Mouse (Mus musculus) spleen, embryonic (tissue): Measurements from ENCODE around the gene Gm19668.
"Not testable (repeated sequence)": the region's sequence is repeated elsewhere in the genome, so short reads cannot be mapped to it uniquely, and the experiment has no call there.

Experiments
- CTCF ChIA-PET: fragments of 350-600 bp; sonication (Branson Sonifier 250); formaldehyde crosslinking; loops from one replicate; lab custom pipeline; 2022; lab: Charles Lee

The Gm19668 gene

DNA sequence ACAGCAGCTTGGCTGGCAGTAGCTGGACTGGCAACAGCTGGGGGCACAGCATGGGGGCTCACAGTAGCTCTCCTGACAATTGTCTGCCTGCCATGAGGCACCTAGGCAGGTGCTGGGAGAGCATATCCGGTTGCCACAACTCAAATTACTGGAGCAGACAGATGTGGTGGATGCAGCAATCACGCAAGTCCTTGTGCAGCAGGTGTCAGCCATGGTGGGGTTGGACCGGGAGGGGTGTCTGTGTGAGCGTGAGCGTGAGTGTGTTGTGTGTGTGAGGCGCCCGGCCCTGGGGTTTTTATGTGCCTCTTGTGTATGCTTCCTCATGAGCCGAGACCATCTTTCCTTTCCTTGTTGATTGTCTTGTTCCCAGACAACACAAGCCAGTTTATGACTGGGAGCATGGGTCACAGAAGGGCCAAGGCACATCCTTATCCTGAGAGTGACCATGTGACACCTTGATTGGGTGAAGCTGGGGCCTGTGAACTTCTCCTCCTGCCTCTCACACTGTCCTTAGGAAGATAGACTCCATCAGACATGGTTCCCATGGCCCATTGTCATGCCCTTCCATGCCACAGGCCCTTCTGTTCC, at the start of gene Gm19668:
Gm19668 (minus strand) TSS at position 213 of the 588 bp plus-strand sequence.
- CTCF ChIA-PET, result no interaction called here

DNA sequence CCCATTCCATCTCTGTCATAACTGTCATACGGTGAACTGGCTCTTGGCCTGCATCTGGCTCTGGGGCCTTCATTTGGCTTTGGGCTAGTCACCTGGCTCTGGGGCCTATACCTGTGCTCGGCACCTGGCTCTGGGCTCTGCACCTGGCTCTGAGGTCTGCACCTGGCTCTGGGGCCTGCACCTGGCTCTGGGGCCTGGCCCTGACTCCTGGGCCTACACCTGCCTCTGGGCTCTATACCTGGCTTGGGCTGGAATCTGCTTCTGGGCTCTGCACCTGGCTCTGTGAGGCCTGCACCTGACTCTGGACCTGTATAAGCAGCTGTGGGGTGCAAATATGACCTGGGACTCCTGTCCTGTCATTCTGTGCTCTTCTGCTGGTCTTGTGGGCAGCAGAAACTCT, 48.6 kb upstream of the Gm19668 start:
- CTCF ChIA-PET, result no interaction called here

DNA sequence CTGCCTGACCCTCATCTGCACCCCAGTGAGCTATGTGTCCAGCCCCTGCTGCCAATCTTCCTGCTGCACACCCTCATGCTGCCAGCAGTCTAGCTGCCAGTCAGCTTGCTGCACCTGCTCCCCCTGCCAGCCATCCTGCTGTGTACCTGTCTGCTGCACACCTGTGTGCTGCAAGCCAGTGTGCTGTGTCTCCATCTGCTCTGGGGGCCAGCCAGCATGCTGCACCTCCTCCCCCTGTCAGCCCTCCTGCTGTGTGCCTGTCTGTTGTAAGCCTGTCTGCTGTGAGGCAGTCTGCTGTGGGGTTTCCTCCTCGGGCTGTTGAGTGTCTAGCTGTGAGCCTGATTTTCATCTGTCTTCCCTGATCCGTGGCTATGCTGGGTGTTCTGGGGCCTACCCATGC, 48.0 kb upstream of the Gm19668 start:
- CTCF ChIA-PET, result no interaction called here

DNA sequence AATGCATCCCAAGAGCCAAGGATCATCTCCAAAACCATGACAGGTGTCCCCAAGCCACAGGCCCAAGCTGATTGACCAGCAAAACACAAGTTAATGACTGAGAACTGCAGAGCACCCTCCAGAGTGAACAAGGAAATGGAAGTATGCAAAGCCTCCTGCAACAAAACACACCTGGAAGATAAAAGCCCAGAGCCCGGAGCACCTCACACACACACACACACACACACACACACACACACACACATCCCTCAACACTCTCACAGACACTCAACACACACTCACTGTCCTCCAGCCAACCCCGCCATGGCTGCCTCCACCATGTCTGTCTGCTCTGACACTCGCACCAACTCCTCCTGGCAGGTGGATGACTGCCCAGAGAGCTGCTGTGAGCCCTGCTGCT, 47.6 kb upstream of the Gm19668 start, which contains the start of gene Gm36176:
Gm36176 (plus strand) TSS at position 301 of the 400 bp plus-strand sequence.
- CTCF ChIA-PET, result no interaction called here

DNA sequence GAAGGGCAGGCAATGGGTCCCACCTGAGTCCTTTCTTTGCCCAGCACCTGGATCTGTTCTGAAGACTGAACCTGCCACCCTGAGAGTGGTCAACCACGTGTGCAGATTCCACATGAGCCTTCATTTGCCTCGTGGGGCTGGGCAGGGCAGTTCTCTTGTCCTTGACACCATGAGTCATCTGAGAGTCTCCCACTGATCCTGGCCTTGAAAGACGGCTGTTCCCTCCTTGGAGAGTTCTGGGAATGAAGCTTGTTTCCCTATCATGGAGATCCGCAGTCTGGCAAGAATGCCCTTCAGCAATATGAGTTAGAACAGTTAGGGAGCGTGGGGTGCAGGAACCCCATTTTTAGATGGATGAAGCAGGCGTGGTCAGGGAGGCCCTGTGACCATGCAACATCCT, 40.1 kb upstream of the Gm19668 start:
- CTCF ChIA-PET, result no interaction called here

DNA sequence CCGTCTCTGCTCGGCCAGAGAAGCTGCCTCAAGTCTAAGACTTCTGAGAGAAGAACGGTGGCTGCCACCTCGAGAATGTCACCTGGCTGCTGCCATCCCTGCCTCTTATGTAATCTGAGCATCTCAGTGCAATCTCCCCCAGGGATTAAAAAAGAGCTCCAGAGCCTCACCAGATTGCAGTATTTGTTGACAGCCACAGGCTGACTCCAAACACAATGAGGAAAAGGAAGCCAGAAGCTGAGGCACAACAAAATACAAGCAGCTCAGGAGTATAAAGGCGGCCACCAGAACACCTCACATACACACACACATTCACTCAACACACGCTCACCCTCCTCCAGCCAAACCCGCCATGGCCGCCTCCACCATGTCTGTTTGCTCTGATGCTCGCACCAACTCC, 36.7 kb upstream of the Gm19668 start, which contains the start of gene Krtap10-10:
Krtap10-10 (plus strand) TSS at position 301 of the 400 bp plus-strand sequence.
- CTCF ChIA-PET, result no interaction called here

DNA sequence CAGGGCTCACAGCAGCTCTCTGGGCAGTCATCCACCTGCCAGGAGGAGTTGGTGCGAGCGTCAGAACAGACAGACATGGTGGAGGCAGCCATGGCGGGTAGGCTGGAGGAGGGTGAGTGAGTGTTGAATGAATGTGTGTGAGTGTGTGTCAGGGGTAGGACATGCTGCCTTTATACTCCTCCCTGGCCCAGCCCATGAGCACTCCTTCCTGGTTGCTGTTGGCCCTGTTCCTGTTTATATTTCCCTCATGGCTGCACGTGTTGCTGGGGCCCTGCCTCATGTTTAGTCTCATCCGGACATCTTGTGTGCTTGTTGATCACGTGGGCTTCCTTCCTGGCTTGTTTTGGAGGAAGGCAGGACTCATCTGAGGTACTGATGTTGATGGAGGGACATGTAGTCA, 28.0 kb upstream of the Gm19668 start, which contains the start of gene Krtap10-4:
Krtap10-4 (minus strand) TSS at position 145 of the 400 bp plus-strand sequence.
- CTCF ChIA-PET, result no interaction called here

DNA sequence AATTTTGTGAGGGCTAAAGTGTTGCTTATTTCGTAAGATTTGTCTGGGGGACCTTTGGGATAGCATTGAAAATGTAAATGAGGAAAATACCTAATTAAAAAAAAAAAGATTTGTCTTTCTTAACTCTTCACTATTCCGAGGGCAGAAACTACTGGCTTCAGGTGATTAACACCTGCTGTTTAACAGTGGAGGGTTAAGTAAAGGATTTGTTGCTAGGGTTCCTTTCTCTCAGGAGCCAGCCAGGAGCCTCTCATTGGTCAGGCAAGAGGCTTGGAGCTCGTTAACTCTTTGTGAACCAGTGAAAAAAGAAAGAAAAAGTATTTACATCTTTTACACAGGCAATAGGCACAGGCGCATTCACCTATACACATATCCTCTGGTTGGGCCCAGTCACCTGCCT, 20.3 kb upstream of the Gm19668 start:
- CTCF ChIA-PET, result no interaction called here

DNA sequence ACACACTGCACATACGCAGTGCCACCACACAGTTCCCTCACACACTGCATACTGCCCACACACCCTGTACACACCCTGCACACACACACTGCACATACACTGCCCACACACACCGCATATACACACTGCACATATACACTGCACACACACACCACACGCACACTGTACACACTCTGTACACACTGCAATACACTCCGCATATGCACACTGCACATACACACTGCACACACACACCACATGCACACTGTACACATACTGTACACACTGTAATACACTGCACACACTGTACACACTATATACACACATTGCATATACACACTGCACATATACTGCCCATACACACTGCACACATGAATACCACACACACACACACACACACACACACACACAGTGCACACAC, 19.6 kb upstream of the Gm19668 start:
- CTCF ChIA-PET, result no interaction called here

DNA sequence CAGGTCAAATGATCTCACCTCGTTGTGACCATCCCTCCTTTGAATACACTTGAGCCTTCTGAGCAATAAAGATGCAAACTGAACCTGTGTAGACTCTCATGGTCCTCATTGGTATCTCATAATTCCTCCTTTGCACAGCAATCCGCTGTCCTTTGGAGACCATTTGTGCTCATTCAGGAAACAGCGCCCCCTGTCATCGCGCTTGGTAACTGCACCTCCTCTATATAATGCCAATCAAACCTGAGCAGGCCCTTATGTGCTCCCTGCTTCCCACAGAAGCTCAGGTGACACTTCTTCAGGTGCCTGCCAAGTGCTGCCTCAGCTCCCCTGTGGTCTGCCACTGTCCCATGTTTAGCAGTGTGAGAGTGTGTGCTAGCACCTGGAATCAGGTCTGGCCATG, 16.6 kb upstream of the Gm19668 start:
- CTCF ChIA-PET, result no interaction called here

DNA sequence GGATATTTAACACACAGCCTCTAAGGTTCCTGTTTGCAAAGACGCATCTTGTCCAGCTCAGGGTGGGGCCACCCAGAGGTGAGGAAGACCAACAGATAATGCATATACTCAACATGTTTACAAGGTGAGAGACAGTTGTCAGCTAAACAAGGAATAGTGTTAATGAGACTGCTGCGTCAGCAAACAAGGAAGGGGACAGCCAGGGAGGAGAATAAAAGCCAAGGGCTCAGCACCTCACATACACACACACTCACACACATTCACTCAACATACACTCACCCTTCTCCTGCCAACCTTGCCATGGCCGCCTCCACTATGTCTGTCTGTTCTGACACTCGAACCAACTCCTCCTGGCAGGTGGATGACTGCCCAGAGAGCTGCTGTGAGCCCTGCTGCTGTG, 15.4 kb upstream of the Gm19668 start, which contains the start of gene Gm2696:
Gm2696 (plus strand) TSS at position 301 of the 400 bp plus-strand sequence.
- CTCF ChIA-PET, result no interaction called here

DNA sequence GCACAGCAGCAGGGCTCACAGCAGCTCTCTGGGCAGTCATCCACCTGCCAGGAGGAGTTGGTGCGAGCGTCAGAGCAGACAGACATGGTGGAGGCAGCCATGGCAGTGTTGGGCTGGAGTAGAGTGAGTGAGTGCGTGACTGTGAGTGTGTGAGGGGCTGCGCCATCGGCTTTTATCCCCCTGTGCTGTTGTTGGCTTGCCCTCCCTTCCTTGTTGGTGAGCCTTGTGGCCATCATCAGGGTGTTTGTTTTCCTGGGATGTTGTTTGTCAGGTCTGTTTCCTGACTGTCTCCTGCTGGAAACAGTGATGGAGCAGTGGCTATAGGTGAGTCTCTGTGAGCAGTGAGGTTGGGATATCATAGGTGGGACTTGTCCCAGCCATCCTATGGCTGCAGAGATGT, 12.8 kb upstream of the Gm19668 start, which contains the start of gene Gm9507:
Gm9507 (minus strand) TSS at position 101 of the 400 bp plus-strand sequence.
- CTCF ChIA-PET, result no interaction called here

DNA sequence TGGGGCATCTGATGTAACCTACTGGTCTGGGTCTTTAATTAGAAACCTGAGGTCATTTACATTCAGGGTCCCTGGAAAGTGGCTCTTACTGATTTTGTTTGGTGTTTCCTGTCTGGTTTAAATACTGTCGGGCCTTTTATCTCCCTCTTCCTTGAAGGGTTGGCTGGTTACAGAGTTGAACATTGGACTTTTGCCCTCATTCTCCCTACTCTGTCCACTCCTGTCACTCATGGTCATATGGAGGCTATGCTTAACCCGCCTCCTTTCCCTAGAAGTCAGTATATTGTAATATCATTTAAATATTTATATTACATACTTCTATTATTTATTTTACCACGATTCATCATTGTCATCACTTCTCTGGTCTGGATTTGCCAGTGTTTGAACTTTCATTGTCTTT, 5.2 kb upstream of the Gm19668 start:
- CTCF ChIA-PET, result no interaction called here

DNA sequence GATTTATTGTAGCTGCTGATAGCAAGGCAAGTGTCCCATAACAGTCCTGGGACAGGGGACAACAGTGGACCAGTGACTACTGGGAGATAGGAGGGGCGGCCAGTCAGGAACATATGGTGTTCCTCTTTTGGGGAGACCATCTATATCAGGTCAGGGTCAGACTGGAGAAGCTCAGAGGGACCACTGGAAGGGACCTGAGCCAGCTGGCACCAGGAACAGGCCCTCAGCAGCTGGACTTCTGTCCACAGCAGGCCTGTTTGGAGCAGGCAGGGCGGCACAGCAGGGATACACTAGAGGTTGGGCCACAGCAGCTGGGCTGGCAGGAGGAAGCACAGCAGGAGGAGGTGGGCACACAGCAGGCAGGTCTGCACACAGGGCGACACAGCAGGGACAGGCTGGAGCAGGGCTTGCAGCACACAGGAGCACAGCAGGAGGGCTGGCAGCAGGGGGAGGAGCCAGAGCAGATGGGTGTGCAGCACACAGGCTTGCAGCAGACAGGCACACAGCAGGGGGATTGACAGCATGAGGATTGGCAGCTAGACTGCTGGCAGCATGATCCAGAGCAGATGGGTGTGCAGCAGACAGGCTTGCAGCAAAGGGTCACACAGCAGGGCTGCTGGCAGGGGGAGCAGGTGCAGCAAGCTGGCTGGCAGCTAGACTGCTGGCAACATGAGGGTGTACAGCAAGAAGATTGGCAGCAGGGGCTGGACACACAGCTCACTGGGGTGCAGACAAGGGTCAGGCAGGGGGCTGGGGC, 591 bp downstream of the Gm19668 start:
- CTCF ChIA-PET, result not testable (repeated sequence)

DNA sequence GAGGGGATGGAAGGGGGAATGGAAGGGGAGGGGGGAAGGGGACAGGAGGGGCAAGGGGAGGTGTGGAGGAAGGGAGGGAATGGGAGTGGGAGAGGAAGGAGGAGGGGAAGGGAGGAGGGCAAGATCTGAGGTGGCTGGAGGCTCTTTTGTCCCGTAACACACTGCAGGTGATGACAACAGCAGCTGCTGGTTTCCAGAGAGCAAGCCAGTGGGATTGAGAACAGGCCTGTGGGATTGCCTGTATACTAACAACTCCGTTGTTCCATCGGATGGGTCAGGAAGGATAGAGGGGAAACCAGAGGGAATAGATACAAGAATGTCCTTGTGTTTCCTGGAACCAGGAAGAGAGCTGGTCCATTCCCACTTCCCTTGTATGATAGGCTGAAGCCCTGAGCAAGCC, 1.3 kb downstream of the Gm19668 start:
- CTCF ChIA-PET, result no interaction called here

DNA sequence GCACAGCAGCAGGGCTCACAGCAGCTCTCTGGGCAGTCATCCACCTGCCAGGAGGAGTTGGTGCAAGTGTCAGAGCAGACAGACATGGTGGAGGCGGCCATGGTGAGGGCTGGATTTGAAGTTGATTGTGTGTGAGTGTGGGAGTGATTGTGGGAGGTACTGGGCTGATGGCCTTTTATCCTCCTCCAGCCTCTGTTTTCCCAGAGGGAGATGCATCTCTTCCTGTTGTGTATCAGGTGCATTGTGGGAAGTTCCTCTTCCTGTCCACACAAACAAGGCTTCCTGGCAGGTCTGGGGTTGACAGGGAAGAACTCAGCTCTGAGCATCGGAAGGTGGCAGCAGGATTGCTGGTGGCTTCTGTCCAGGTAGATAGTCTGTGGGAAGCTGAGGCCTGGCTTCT, 4.0 kb downstream of the Gm19668 start, which contains the start of gene Gm9639:
Gm9639 (minus strand) TSS at position 101 of the 400 bp plus-strand sequence.
- CTCF ChIA-PET, result no interaction called here

DNA sequence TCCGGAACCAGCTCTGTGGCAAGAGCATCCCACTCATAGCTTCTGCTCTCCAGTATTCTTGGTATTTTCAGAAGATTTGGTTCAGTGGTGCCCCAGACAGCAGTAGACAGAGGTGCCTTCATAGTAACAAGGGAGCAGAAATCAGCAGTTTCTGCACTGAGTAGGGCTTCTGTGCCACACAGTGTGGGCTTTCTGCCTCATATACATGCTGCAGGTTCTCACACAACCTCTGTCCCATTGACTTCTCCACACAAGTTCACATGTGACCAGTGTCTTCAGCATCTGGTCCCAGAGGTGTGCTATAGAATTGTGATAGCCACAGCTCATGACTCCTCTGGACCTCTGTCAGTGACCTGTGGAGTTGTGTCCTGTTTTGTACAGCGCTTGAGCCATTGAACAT, 10.3 kb downstream of the Gm19668 start:
- CTCF ChIA-PET, result no interaction called here

DNA sequence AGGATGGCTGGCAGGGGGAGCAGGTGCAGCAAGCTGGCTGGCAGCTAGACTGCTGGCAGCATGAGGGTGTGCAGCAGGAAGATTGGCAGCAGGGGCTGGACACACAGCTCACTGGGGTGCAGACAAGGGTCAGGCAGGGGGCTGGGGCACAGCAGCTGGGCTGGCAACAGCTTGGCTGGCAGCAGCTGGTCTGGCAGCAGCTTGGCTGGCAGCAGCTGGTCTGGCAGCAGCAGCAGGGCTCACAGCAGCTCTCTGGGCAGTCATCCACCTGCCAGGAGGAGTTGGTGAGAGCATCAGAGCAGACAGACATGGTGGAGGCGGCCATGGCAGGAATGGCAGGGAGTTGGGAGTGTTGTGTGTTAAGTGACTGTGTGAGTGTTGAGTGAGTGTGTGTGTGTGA, 11.1 kb downstream of the Gm19668 start, which contains the start of gene Gm7137:
Gm7137 (minus strand) TSS at position 325 of the 400 bp plus-strand sequence.
- CTCF ChIA-PET, result not testable (repeated sequence)

DNA sequence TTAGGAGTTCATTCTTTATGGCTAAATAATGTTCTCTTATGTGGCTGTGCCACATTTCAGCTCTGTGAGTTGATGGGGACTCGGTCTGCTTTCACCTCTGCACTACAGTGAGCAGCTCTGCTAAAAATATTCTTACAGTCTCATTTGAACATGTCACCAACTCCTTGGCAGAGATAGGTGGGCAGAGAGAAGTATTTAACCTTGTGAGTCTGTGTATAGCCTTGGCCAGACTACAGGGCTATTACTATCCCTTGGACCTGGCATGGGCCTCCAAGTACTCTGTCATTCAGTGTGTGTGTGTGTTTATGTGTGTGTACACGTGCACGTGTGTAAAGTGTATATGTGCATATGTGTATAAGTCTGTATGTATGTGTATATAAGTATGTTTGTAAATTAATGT, 15.5 kb downstream of the Gm19668 start:
- CTCF ChIA-PET, result not testable (repeated sequence)

DNA sequence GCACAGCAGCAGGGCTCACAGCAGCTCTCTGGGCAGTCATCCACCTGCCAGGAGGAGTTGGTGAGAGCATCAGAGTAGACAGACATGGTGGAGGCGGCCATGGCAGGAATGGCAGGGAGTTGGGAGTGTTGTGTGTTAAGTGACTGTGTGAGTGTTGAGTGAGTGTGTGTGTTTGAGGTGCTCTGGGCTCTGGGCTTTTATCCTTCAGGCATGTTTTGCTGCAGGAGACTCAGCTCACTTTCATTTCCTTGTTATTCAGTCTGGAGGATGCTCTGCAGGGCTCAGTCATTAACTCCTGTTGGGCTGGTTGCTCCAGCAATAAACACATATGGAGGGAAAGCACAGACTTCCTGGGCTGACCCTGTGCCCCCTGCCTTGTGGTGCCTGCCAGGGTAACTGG, 16.5 kb downstream of the Gm19668 start, which contains the start of gene Gm3250:
Gm3250 (minus strand) TSS at position 101 of the 400 bp plus-strand sequence.
- CTCF ChIA-PET, result not testable (repeated sequence)

DNA sequence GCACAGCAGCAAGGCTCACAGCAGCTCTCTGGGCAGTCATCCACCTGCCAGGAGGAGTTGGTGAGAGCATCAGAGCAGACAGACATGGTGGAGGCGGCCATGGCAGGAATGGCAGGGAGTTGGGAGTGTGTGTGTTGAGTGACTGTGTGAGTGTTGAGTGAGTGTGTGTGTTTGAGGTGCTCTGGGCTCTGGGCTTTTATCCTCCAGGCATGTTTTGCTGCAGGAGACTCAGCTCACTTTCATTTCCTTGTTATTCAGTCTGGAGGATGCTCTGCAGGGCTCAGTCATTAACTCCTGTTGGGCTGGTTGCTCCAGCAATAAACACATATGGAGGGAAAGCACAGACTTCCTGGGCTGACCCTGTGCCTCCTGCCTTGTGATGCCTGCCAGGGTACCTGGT, 22.1 kb downstream of the Gm19668 start, which contains the start of gene Gm7138:
Gm7138 (minus strand) TSS at position 101 of the 400 bp plus-strand sequence.
- CTCF ChIA-PET, result not testable (repeated sequence)

DNA sequence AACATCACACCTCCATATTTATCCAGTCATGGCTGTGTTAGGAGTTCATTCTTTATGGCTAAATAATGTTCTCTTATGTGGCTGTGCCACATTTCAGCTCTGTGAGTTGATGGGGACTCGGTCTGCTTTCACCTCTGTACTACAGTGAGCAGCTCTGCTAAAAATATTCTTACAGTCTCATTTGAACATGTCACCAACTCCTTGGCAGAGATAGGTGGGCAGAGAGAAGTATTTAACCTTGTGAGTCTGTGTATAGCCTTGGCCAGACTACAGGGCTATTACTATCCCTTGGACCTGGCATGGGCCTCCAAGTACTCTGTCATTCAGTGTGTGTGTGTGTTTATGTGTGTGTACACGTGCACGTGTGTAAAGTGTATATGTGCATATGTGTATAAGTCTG, 26.8 kb downstream of the Gm19668 start:
- CTCF ChIA-PET, result not testable (repeated sequence)

DNA sequence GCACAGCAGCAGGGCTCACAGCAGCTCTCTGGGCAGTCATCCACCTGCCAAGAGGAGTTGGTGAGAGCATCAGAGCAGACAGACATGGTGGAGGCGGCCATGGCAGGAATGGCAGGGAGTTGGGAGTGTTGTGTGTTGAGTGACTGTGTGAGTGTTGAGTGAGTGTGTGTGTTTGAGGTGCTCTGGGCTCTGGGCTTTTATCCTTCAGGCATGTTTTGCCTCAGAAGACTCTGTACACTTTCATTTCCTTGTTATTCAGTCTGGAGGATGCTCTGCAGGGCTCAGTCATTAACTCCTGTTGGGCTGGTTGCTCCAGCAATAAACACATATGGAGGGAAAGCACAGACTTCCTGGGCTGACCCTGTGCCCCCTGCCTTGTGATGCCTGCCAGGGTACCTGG, 27.7 kb downstream of the Gm19668 start, which contains the start of gene Gm3238:
Gm3238 (minus strand) TSS at position 101 of the 400 bp plus-strand sequence.
- CTCF ChIA-PET, result not testable (repeated sequence)
